ENCODE assay signal across 9 mouse cellular contexts in genomic region chr3:119498711-119499110, GRCm38 (mm10).
DNase-seq lines count a peak whose midpoint lies in the region; ATAC-seq and TF ChIP-seq lines count a peak whose summit lies in the region.
"Had no signal": no experiment of that assay in that cellular context is flagged by ENCODE, and none has a peak within 500 bp of the region (broad histone marks: within the 10 kb centered on the region; RNA-seq: fewer than 3 reads in every experiment).

No protein-coding gene starts in this region.

- H3K27ac ChIP-seq in heart, embryonic 14.5 days (replicated peaks in 1 of 2; ENCODE audit: control insufficient read depth in 1 of 2, insufficient read depth in 1 of 2, low read depth in 2 of 2, low read length in 2 of 2), result peak overlapping the region; percentile 61 to 88
- no peak overlapping the region for H3K27ac ChIP-seq in lung, postnatal 0 days (ENCODE audit: low read length)
- H3K27ac ChIP-seq: neural tube, embryonic 12.5 days had no signal

- no peaks in the 10 kb centered on the region for H3K9me3 ChIP-seq in heart, embryonic 14.5 days (ENCODE audit: control insufficient read depth, low read length)
- no peaks in the 10 kb centered on the region for H3K9me3 ChIP-seq in lung, postnatal 0 days (ENCODE audit: low read length)
- H3K9me3 ChIP-seq: neural tube, embryonic 12.5 days had no signal

- TF ChIP-seq EP300 in lung, postnatal 0 days (IDR thresholded peaks at IDR 0.05), result no peak

- peaks cover 2 to 18% of the 10 kb centered on the region in 2 experiments; a peak in 3 of 4 replicates for H3K4me1 ChIP-seq in heart, embryonic 14.5 days (ENCODE audit: control insufficient read depth in 2 of 2, insufficient read depth in 2 of 2, low read length in 2 of 2)
- H3K4me1 ChIP-seq in lung, postnatal 0 days (ENCODE audit: insufficient read depth, low read depth, low read length), result no peaks in the 10 kb centered on the region
- H3K4me1 ChIP-seq: neural tube, embryonic 12.5 days had no signal

- intact Hi-C loops in gastrocnemius, postnatal 14 days (cut with DNase I; ENCODE audit: low total_unique reads), result no loop called here

- H3K4me2 ChIP-seq in heart, embryonic 14.5 days (ENCODE audit: low read length), result peak overlapping the region; percentile 44
- H3K4me2 ChIP-seq in lung, postnatal 0 days (replicated peaks; ENCODE audit: low read depth, low read length), result peak overlapping the region; percentile 47
- H3K4me2 ChIP-seq: neural tube, embryonic 12.5 days had no signal

- no peaks in the 10 kb centered on the region for H3K36me3 ChIP-seq in heart, embryonic 14.5 days (ENCODE audit: control insufficient read depth, insufficient read depth, low read length)
- no peaks in the 10 kb centered on the region for H3K36me3 ChIP-seq in lung, postnatal 0 days (ENCODE audit: insufficient read depth, low read length)
- H3K36me3 ChIP-seq: neural tube, embryonic 12.5 days had no signal

- H3K9ac ChIP-seq in heart, embryonic 14.5 days (ENCODE audit: low read length), result 0 out of 2 replicates have a peak overlapping the region, but pooled peaks have one; percentile 0
- H3K9ac ChIP-seq in lung, postnatal 0 days (replicated peaks; ENCODE audit: low read depth), result no peak overlapping the region
- H3K9ac ChIP-seq: neural tube, embryonic 12.5 days had no signal

- DNase-seq in gastrocnemius, postnatal 10 days, result peak; percentile 10
- no peak for DNase-seq in gastrocnemius, adult 18-20 months (ENCODE audit: low spot score)
- peak; percentile 52 for DNase-seq in cerebellum, adult 9-11 months
- DNase-seq in kidney, postnatal 36 days, result peak; percentile 24 to 65
- DNase-seq in lung, postnatal 0 days (ENCODE audit: low spot score), result peak; percentile 36
- DNase-seq in right cerebral cortex, postnatal 25 days, result peak; percentile 79
- DNase-seq in gastrocnemius, postnatal 14 days, result no peak

- WGBS in heart, embryonic 14.5 days, result 10% methylated on average over 20 of the region's 20 CpGs
- 26% methylated on average over 20 of the region's 20 CpGs for WGBS in lung, postnatal 0 days

- peak overlapping the region; percentile 12 to 26 for H3K4me3 ChIP-seq in heart, embryonic 14.5 days (ENCODE audit: control insufficient read depth in 1 of 2, insufficient read depth in 1 of 2, low read depth in 1 of 2, low read length in 2 of 2)
- no peak overlapping the region for H3K4me3 ChIP-seq in lung, postnatal 0 days (ENCODE audit: low read depth, low read length)
- H3K4me3 ChIP-seq: neural tube, embryonic 12.5 days had no signal

- no peak for TF ChIP-seq CTCF in lung, postnatal 0 days (IDR thresholded peaks at IDR 0.05)

- peak; percentile 82 for ATAC-seq in heart, embryonic 14.5 days (ENCODE audit: insufficient number of reproducible peaks, insufficient read depth, low FRiP score, low read depth)
- ATAC-seq in lung, postnatal 0 days, result no peak

- no peaks in the 10 kb centered on the region for H3K27me3 ChIP-seq in heart, embryonic 14.5 days (ENCODE audit: control insufficient read depth, insufficient read depth, low read length)
- no peaks in the 10 kb centered on the region for H3K27me3 ChIP-seq in lung, postnatal 0 days (replicated peaks; ENCODE audit: insufficient read depth, low read length)
- H3K27me3 ChIP-seq: neural tube, embryonic 12.5 days had no signal

Comparison
In these comparisons a context has a peak if more than half of its experiments do, and no peak if none do; other contexts are left out.
1. DNase-seq: peak in gastrocnemius, postnatal 10 days (single experiment), cerebellum, adult 9-11 months (single experiment), kidney, postnatal 36 days (2 of 2), lung, postnatal 0 days (single experiment) and right cerebral cortex, postnatal 25 days (single experiment); none in gastrocnemius, adult 18-20 months (single experiment) and gastrocnemius, postnatal 14 days (single experiment).